Mouse (Mus musculus) E14TG2a.4 (cell line): ENCODE results near the gene Hoxd4.

Source experiments
- CTCF ChIP-seq: conservative IDR thresholded peaks from 2 replicates; pipeline ENCODE4 v1.5.1; 2014; ENCODE audit warnings: low read length
- NANOG ChIP-seq: IDR thresholded peaks from 2 replicates; pipeline ENCODE4 v1.6.1; 2014; ENCODE audit warnings: borderline replicate concordance, low read length, mixed read lengths
- POU5F1 ChIP-seq: IDR thresholded peaks from 2 replicates; pipeline ENCODE4 v1.6.1; 2014; ENCODE audit warnings: low read length, borderline replicate concordance

DNA sequence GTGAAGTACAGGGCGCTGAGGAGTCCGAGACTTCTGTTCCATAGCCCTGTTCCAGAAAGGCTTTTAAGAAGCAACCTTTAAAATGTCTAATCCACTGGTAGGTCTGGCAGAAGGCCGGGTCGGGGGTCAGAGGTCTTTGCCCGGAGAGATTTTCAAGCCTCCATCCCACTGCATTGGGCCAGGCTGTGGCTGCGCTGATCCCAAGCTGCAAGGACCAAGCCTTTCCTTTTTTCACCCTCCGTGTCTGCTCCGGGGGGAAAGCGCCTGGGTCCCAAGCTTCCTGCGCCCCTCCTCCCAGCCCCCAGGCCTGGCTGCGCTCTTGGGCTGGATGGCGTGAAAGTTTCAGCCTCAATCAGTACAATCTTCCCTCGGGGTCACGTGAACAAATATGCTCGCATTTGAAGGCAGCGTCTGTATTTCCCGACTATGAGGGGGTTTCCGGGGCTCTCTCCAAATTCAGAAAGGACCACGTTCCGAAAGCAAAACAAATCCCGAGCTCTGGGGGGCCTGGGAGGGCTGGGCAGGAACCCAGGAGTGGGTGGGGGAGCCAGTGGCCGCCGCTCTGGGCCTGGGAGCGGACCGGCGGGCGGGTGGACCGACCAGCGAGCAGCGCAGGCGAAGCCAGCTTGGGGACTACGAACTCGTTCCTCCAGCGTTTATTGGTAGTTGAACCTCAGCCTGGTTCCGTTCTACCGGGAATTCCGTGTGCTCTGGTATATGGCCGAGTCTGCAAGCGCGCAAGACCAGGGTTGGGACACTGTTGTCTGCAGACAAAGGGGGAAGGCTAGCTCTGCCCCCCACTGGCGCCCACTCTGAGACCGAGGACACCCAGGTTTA, 24.3 kb downstream of the Hoxd4 start:
- no peak for TF ChIP-seq CTCF
- TF ChIP-seq POU5F1: no peak
- TF ChIP-seq NANOG: no peak
